Mouse (Mus musculus): ENCODE data around the gene Ptgds.

Gene Ptgds

GRCm38 (mm10) chr2:25480541-25480940 is 10.7 kb upstream of the Ptgds start:
- DNase-seq (ENCODE audit: low spot score): no peak

- no peak for DNase-seq (ENCODE audit: low spot score)
Measured at GRCm38 (mm10) chr2:25479551-25480311, 9.9 kb upstream of the Ptgds start.

- peak; percentile 75 for DNase-seq (ENCODE audit: low spot score)
Measured at GRCm38 (mm10) chr2:25477967-25478675, 8.3 kb upstream of the Ptgds start.

GRCm38 (mm10) chr2:25477541-25477940 is 7.7 kb upstream of the Ptgds start:
- no peak for DNase-seq (ENCODE audit: low spot score)

GRCm38 (mm10) chr2:25472550-25472949 is 2.7 kb upstream of the Ptgds start:
- DNase-seq (ENCODE audit: low spot score): no peak

GRCm38 (mm10) chr2:25468962-25469915 is 607 bp downstream of the Ptgds start:
- peak; percentile 76 for DNase-seq (ENCODE audit: low spot score)

GRCm38 (mm10) chr2:25467606-25468303 is 2.1 kb downstream of the Ptgds start:
- no peak for DNase-seq (ENCODE audit: low spot score)

GRCm38 (mm10) chr2:25465816-25466635 is 3.8 kb downstream of the Ptgds start:
- no peak for DNase-seq (ENCODE audit: low spot score)

GRCm38 (mm10) chr2:25465256-25465655 is 4.6 kb downstream of the Ptgds start:
- no peak for DNase-seq (ENCODE audit: low spot score)

GRCm38 (mm10) chr2:25463630-25464029 is 6.2 kb downstream of the Ptgds start:
- no peak for DNase-seq (ENCODE audit: low spot score)

GRCm38 (mm10) chr2:25461407-25461806 is 8.4 kb downstream of the Ptgds start:
- DNase-seq (ENCODE audit: low spot score): no peak

- peak; percentile 95 for DNase-seq (ENCODE audit: low spot score)
Measured at GRCm38 (mm10) chr2:25460551-25461309, 9.1 kb downstream of the Ptgds start, which contains the start of gene Paxx. Gene Paxx, minus strand, starts transcription at chr2:25461094.

GRCm38 (mm10) chr2:25460135-25460534 is 9.7 kb downstream of the Ptgds start:
- no peak for DNase-seq (ENCODE audit: low spot score)

- peak; percentile 55 for DNase-seq (ENCODE audit: low spot score)
Measured at GRCm38 (mm10) chr2:25458911-25459310, 10.9 kb downstream of the Ptgds start.

- DNase-seq (ENCODE audit: low spot score): no peak
Measured at GRCm38 (mm10) chr2:25457022-25457896, 12.6 kb downstream of the Ptgds start.

- no peak for DNase-seq (ENCODE audit: low spot score)
Measured at GRCm38 (mm10) chr2:25456205-25456953, 13.5 kb downstream of the Ptgds start, which contains the start of gene Clic3. Gene Clic3, plus strand, starts transcription at chr2:25456838.

GRCm38 (mm10) chr2:25452951-25453350 is 16.9 kb downstream of the Ptgds start:
- DNase-seq (ENCODE audit: low spot score): no peak

Data from layer of hippocampus, adult 11-12 months (tissue).